Mouse (Mus musculus): Measurements from ENCODE around the gene Tex14. TPM values are rescaled to one million over a fixed set of nuclear protein-coding genes. Genes with fewer than 3 reads are reported as not detected.

The Tex14 gene
- polyA plus RNA-seq, 2 experiments, result 0.06 TPM; not detected in 1

DNA sequence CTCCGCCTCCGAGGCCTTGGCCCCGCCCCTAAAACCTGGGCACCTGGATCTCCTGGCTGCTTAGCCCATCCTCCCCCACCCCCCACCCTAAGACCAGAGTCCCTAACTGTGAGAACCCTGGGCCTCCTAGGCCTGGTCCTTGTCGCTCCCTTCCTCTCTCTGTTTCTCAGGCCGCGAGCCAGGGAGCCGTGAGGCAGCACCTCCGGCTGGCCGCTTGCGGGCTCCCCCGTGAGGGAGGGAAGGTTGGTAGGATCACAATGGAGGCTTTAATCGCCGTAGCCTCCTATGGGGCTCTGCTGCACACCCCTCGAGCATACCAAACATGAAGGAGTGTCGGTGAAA, 187.5 kb downstream of the Tex14 start:
- Histone ChIP-seq H3K4me3 (ENCODE audit: insufficient read depth in 1 of 2, low read depth in 2 of 2, low read length in 2 of 2) (peak overlapping the region; percentile 79 to 80), H3K9me3 (ENCODE audit: control insufficient read depth, low read length) (no peaks in the 10 kb centered on the region), H3K27ac (peak overlapping the region; percentile 52), H3K27me3 (ENCODE audit: control insufficient read depth, insufficient read depth, low read length) (no peaks in the 10 kb centered on the region), H3K36me3 (replicated peaks; ENCODE audit: control insufficient read depth, insufficient read depth, low read depth) (peaks cover under 1% of the 10 kb centered on the region; the same call in 1 of the 2 replicates), H3K9ac (replicated peaks) (peak overlapping the region; percentile 82), H3K4me2 (ENCODE audit: low read depth) (peak overlapping the region; percentile 94), H3K4me1 (replicated peaks; ENCODE audit: control insufficient read depth in 2 of 2, insufficient read depth in 2 of 2, low read length in 1 of 2) (peaks cover 27 to 34% of the 10 kb centered on the region in 2 experiments)
- ATAC-seq (ENCODE audit: insufficient read depth), result no peak
- no peak for DNase-seq (ENCODE audit: low read depth in 3 of 3, low spot score in 3 of 3)
- TF ChIP-seq CTCF (IDR thresholded peaks at IDR 0.05; ENCODE audit: low read depth), result peak; percentile 58
- no peak for TF ChIP-seq EP300 (IDR thresholded peaks at IDR 0.05; ENCODE audit: low read depth)
- WGBS (ENCODE audit: insufficient replicate concordance), result 0% methylated on average over 15 of the region's 15 CpGs

- peak overlapping the region; percentile 94 for H3K4me2 ChIP-seq (ENCODE audit: low read depth)
- H3K9ac ChIP-seq (replicated peaks), result peak overlapping the region; percentile 82
- WGBS (ENCODE audit: insufficient replicate concordance), result 28% methylated on average over 13 of the region's 13 CpGs
- H3K27ac ChIP-seq, result peak overlapping the region; percentile 52
- H3K9me3 ChIP-seq (ENCODE audit: control insufficient read depth, low read length), result no peaks in the 10 kb centered on the region
- H3K4me1 ChIP-seq (replicated peaks; ENCODE audit: control insufficient read depth in 2 of 2, insufficient read depth in 2 of 2, low read length in 1 of 2), result peaks cover 27 to 34% of the 10 kb centered on the region in 2 experiments
- no peak for ATAC-seq (ENCODE audit: insufficient read depth)
- H3K36me3 ChIP-seq (replicated peaks; ENCODE audit: control insufficient read depth, insufficient read depth, low read depth), result peaks cover 7% of the 10 kb centered on the region; the same call in 1 of the 2 replicates
- H3K27me3 ChIP-seq (ENCODE audit: control insufficient read depth, insufficient read depth, low read length), result no peaks in the 10 kb centered on the region
- no peak for TF ChIP-seq EP300 (IDR thresholded peaks at IDR 0.05; ENCODE audit: low read depth)
- no peak; the same call in 1 of the 2 replicates for TF ChIP-seq CTCF (IDR thresholded peaks at IDR 0.05; ENCODE audit: low read depth)
- peak overlapping the region; percentile 79 to 80 for H3K4me3 ChIP-seq (ENCODE audit: insufficient read depth in 1 of 2, low read depth in 2 of 2, low read length in 2 of 2)
- DNase-seq (ENCODE audit: low read depth in 3 of 3, low spot score in 3 of 3), result no peak
Observed at GRCm38 (mm10) chr11:87592713-87593598, 188.1 kb downstream of the Tex14 start.

DNA sequence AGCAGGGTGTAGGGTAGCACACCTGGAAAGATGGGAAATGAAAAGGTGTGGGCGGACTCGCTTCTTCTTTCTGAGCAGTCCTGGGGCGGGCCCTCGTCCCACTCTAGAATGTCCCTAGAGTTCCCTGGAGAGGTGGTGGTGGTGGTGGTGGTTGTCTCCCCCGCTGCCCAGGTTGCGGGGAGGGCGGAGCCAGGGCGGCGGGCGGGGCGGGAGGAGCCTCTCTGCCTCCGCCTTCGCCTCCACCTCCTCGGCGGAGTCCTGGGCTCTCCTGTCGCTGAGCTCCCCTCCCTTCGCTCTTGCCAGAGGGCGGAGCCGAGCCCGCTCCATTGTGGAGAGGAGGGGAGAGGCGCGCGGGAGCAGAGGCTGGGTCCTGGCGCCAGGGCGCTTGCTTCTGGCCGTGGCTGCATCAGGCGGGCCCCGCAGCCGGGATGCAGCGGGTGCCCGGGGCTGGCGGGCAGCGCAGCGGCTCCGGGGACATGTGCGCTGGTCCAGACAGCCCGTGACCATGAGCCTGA, 190.5 kb downstream of the Tex14 start:
- Histone ChIP-seq H3K4me1 (replicated peaks; ENCODE audit: control insufficient read depth in 2 of 2, insufficient read depth in 2 of 2, low read length in 1 of 2) (peaks cover 24 to 32% of the 10 kb centered on the region in 2 experiments), H3K36me3 (replicated peaks; ENCODE audit: control insufficient read depth, insufficient read depth, low read depth) (peaks cover 28% of the 10 kb centered on the region), H3K4me3 (ENCODE audit: insufficient read depth in 1 of 2, low read depth in 2 of 2, low read length in 2 of 2) (peak overlapping the region; percentile 45 to 62), H3K4me2 (ENCODE audit: low read depth) (peak overlapping the region; percentile 91), H3K27me3 (ENCODE audit: control insufficient read depth, insufficient read depth, low read length) (no peaks in the 10 kb centered on the region), H3K27ac (no peak overlapping the region), H3K9me3 (ENCODE audit: control insufficient read depth, low read length) (no peaks in the 10 kb centered on the region), H3K9ac (replicated peaks) (peak overlapping the region; percentile 67)
- 2% methylated on average over 34 of the region's 37 CpGs for WGBS (ENCODE audit: insufficient replicate concordance)
- DNase-seq (ENCODE audit: low read depth in 3 of 3, low spot score in 3 of 3) (peak; percentile 78 to 85 (median 79)), ATAC-seq (ENCODE audit: insufficient read depth) (peak; percentile 22)
- 0 out of 2 replicates have a peak, but pooled peaks have one; percentile 16 for TF ChIP-seq CTCF (IDR thresholded peaks at IDR 0.05; ENCODE audit: low read depth)
- TF ChIP-seq EP300 (IDR thresholded peaks at IDR 0.05; ENCODE audit: low read depth), result no peak

- H3K27ac ChIP-seq, result no peak overlapping the region
- TF ChIP-seq EP300 (IDR thresholded peaks at IDR 0.05; ENCODE audit: low read depth) (no peak), CTCF (IDR thresholded peaks at IDR 0.05; ENCODE audit: low read depth) (no peak)
- peaks cover 30% of the 10 kb centered on the region for H3K36me3 ChIP-seq (replicated peaks; ENCODE audit: control insufficient read depth, insufficient read depth, low read depth)
Observed at GRCm38 (mm10) chr11:87595976-87596375, 191.1 kb downstream of the Tex14 start.

GRCm38 (mm10) chr11:87596492-87596891, 191.6 kb downstream of the Tex14 start:
- WGBS (ENCODE audit: insufficient replicate concordance), result 76% methylated on average over 2 of the region's 2 CpGs
- no peak overlapping the region for H3K9ac ChIP-seq (replicated peaks)
- no peak overlapping the region for H3K4me3 ChIP-seq (ENCODE audit: insufficient read depth in 1 of 2, low read depth in 2 of 2, low read length in 2 of 2)

More at GRCm38 (mm10) chr11:87595976-87596375, 191.1 kb downstream of the Tex14 start:
- H3K4me2 ChIP-seq (ENCODE audit: low read depth), result peak overlapping the region; percentile 91
- peaks cover 21 to 27% of the 10 kb centered on the region in 2 experiments for H3K4me1 ChIP-seq (replicated peaks; ENCODE audit: control insufficient read depth in 2 of 2, insufficient read depth in 2 of 2, low read length in 1 of 2)
- H3K9ac ChIP-seq (replicated peaks), result peak overlapping the region; percentile 67
- no peaks in the 10 kb centered on the region for H3K9me3 ChIP-seq (ENCODE audit: control insufficient read depth, low read length)
- H3K27me3 ChIP-seq (ENCODE audit: control insufficient read depth, insufficient read depth, low read length), result no peaks in the 10 kb centered on the region
- H3K4me3 ChIP-seq (ENCODE audit: insufficient read depth in 1 of 2, low read depth in 2 of 2, low read length in 2 of 2), result peak overlapping the region; percentile 45 to 62
- ATAC-seq (ENCODE audit: insufficient read depth) (no peak), DNase-seq (ENCODE audit: low read depth in 3 of 3, low spot score in 3 of 3) (no peak)
- 39% methylated on average over 7 of the region's 7 CpGs for WGBS (ENCODE audit: insufficient replicate concordance)

More at GRCm38 (mm10) chr11:87596492-87596891, 191.6 kb downstream of the Tex14 start:
- H3K36me3 ChIP-seq (replicated peaks; ENCODE audit: control insufficient read depth, insufficient read depth, low read depth), result peaks cover 33% of the 10 kb centered on the region
- TF ChIP-seq EP300 (IDR thresholded peaks at IDR 0.05; ENCODE audit: low read depth), result no peak
- TF ChIP-seq CTCF (IDR thresholded peaks at IDR 0.05; ENCODE audit: low read depth), result no peak
- peak overlapping the region; percentile 91; the same call in 1 of the 2 replicates for H3K4me2 ChIP-seq (ENCODE audit: low read depth)
- no peaks in the 10 kb centered on the region for H3K27me3 ChIP-seq (ENCODE audit: control insufficient read depth, insufficient read depth, low read length)
- H3K4me1 ChIP-seq (replicated peaks; ENCODE audit: control insufficient read depth in 2 of 2, insufficient read depth in 2 of 2, low read length in 1 of 2), result peaks cover 21 to 27% of the 10 kb centered on the region in 2 experiments
- H3K27ac ChIP-seq, result no peak overlapping the region
- DNase-seq (ENCODE audit: low read depth in 3 of 3, low spot score in 3 of 3), result no peak
- ATAC-seq (ENCODE audit: insufficient read depth), result no peak
- no peaks in the 10 kb centered on the region for H3K9me3 ChIP-seq (ENCODE audit: control insufficient read depth, low read length)
